Mouse (Mus musculus): ENCODE results near the gene Ndufaf8. TPM values are rescaled to one million over a fixed set of nuclear protein-coding genes. Genes with fewer than 3 reads are reported as not detected.
A peak's percentile ranks its signal among the peaks of the same experiment; 100 is the strongest.

Ndufaf8 gene
- polyA plus RNA-seq, 1 experiment from 2014 or later: 98.9 TPM

GRCm38 (mm10) chr11:120110554-120110953, 11.8 kb downstream of the Ndufaf8 start:
- ATAC-seq (ENCODE audit: low FRiP score, low TSS enrichment): no peak; the same call in 1 of the 2 replicates
- WGBS: 70% methylated on average over 7 of the region's 7 CpGs
- Histone ChIP-seq H3K27me3 (ENCODE audit: insufficient read depth, low read length) (no peaks in the 10 kb centered on the region), H3K4me3 (ENCODE audit: low read length) (no peak overlapping the region), H3K9ac (replicated peaks; ENCODE audit: low read length) (no peak overlapping the region; the same call in 1 of the 2 replicates), H3K27ac (ENCODE audit: low read length) (no peak overlapping the region), H3K36me3 (ENCODE audit: insufficient read depth, low read length) (peaks cover 27% of the 10 kb centered on the region), H3K4me2 (replicated peaks; ENCODE audit: low read depth, low read length) (no peak overlapping the region), H3K4me1 (ENCODE audit: insufficient read depth, low read length) (peaks cover 8% of the 10 kb centered on the region; the same call in 1 of the 2 replicates), H3K9me3 (ENCODE audit: low read length) (no peaks in the 10 kb centered on the region)

GRCm38 (mm10) chr11:120111033-120111432, 12.3 kb downstream of the Ndufaf8 start:
- WGBS: 4% methylated on average over 2 of the region's 2 CpGs
- Histone ChIP-seq H3K9ac (replicated peaks; ENCODE audit: low read length) (no peak overlapping the region), H3K9me3 (ENCODE audit: low read length) (no peaks in the 10 kb centered on the region), H3K4me2 (replicated peaks; ENCODE audit: low read depth, low read length) (no peak overlapping the region), H3K4me1 (ENCODE audit: insufficient read depth, low read length) (peaks cover 8% of the 10 kb centered on the region; the same call in 1 of the 2 replicates), H3K4me3 (ENCODE audit: low read length) (no peak overlapping the region), H3K27me3 (ENCODE audit: insufficient read depth, low read length) (no peaks in the 10 kb centered on the region), H3K27ac (ENCODE audit: low read length) (0 out of 2 replicates have a peak overlapping the region, but pooled peaks have one; percentile 33), H3K36me3 (ENCODE audit: insufficient read depth, low read length) (peaks cover 23% of the 10 kb centered on the region)
- no peak for ATAC-seq (ENCODE audit: low FRiP score, low TSS enrichment)

GRCm38 (mm10) chr11:120112136-120112535, 13.4 kb downstream of the Ndufaf8 start:
- Histone ChIP-seq H3K4me3 (ENCODE audit: low read length) (no peak overlapping the region), H3K36me3 (ENCODE audit: insufficient read depth, low read length) (peaks cover 28% of the 10 kb centered on the region), H3K27ac (ENCODE audit: low read length) (no peak overlapping the region), H3K4me2 (replicated peaks; ENCODE audit: low read depth, low read length) (no peak overlapping the region), H3K4me1 (ENCODE audit: insufficient read depth, low read length) (peaks cover 8% of the 10 kb centered on the region; the same call in 1 of the 2 replicates), H3K9ac (replicated peaks; ENCODE audit: low read length) (no peak overlapping the region), H3K27me3 (ENCODE audit: insufficient read depth, low read length) (no peaks in the 10 kb centered on the region), H3K9me3 (ENCODE audit: low read length) (no peaks in the 10 kb centered on the region)
- ATAC-seq (ENCODE audit: low FRiP score, low TSS enrichment): no peak
- WGBS: 91% methylated on average over 4 of the region's 4 CpGs

- H3K9ac ChIP-seq (replicated peaks; ENCODE audit: low read length): no peak overlapping the region
- no peaks in the 10 kb centered on the region for H3K27me3 ChIP-seq (ENCODE audit: insufficient read depth, low read length)
- 86% methylated on average over 21 of the region's 21 CpGs for WGBS
- peaks cover 24% of the 10 kb centered on the region for H3K36me3 ChIP-seq (ENCODE audit: insufficient read depth, low read length)
- H3K27ac ChIP-seq (ENCODE audit: low read length): no peak overlapping the region
- H3K4me3 ChIP-seq (ENCODE audit: low read length): no peak overlapping the region
- H3K9me3 ChIP-seq (ENCODE audit: low read length): no peaks in the 10 kb centered on the region
- ATAC-seq (ENCODE audit: low FRiP score, low TSS enrichment): no peak
- H3K4me1 ChIP-seq (ENCODE audit: insufficient read depth, low read length): peaks cover 3% of the 10 kb centered on the region; the same call in 1 of the 2 replicates
- no peak overlapping the region for H3K4me2 ChIP-seq (replicated peaks; ENCODE audit: low read depth, low read length)
Measured at GRCm38 (mm10) chr11:120114488-120115215, 15.9 kb downstream of the Ndufaf8 start.

- H3K36me3 ChIP-seq (ENCODE audit: insufficient read depth, low read length): peaks cover 14% of the 10 kb centered on the region
Measured at GRCm38 (mm10) chr11:120117626-120118025, 18.9 kb downstream of the Ndufaf8 start.

GRCm38 (mm10) chr11:120119108-120119507, 20.4 kb downstream of the Ndufaf8 start:
- H3K4me2 ChIP-seq (replicated peaks; ENCODE audit: low read depth, low read length): no peak overlapping the region
- H3K27ac ChIP-seq (ENCODE audit: low read length): no peak overlapping the region
- ATAC-seq (ENCODE audit: low FRiP score, low TSS enrichment): no peak
- no peak overlapping the region for H3K9ac ChIP-seq (replicated peaks; ENCODE audit: low read length)
- H3K27me3 ChIP-seq (ENCODE audit: insufficient read depth, low read length): no peaks in the 10 kb centered on the region
- 91% methylated on average over 7 of the region's 7 CpGs for WGBS
- peaks cover 14% of the 10 kb centered on the region for H3K36me3 ChIP-seq (ENCODE audit: insufficient read depth, low read length)
- H3K4me1 ChIP-seq (ENCODE audit: insufficient read depth, low read length): no peaks in the 10 kb centered on the region
- H3K4me3 ChIP-seq (ENCODE audit: low read length): no peak overlapping the region
- H3K9me3 ChIP-seq (ENCODE audit: low read length): no peaks in the 10 kb centered on the region

More at GRCm38 (mm10) chr11:120117626-120118025, 18.9 kb downstream of the Ndufaf8 start:
- Histone ChIP-seq H3K9ac (replicated peaks; ENCODE audit: low read length) (no peak overlapping the region), H3K4me2 (replicated peaks; ENCODE audit: low read depth, low read length) (no peak overlapping the region), H3K4me1 (ENCODE audit: insufficient read depth, low read length) (no peaks in the 10 kb centered on the region), H3K9me3 (ENCODE audit: low read length) (no peaks in the 10 kb centered on the region), H3K27me3 (ENCODE audit: insufficient read depth, low read length) (no peaks in the 10 kb centered on the region), H3K4me3 (ENCODE audit: low read length) (no peak overlapping the region), H3K27ac (ENCODE audit: low read length) (no peak overlapping the region)
- no peak for ATAC-seq (ENCODE audit: low FRiP score, low TSS enrichment)
- WGBS: 75% methylated on average over 2 of the region's 2 CpGs

- Histone ChIP-seq H3K4me1 (ENCODE audit: insufficient read depth, low read length) (no peaks in the 10 kb centered on the region), H3K27ac (ENCODE audit: low read length) (no peak overlapping the region), H3K27me3 (ENCODE audit: insufficient read depth, low read length) (no peaks in the 10 kb centered on the region), H3K9me3 (ENCODE audit: low read length) (no peaks in the 10 kb centered on the region), H3K4me3 (ENCODE audit: low read length) (no peak overlapping the region), H3K4me2 (replicated peaks; ENCODE audit: low read depth, low read length) (no peak overlapping the region), H3K36me3 (ENCODE audit: insufficient read depth, low read length) (peaks cover 14% of the 10 kb centered on the region), H3K9ac (replicated peaks; ENCODE audit: low read length) (no peak overlapping the region)
- WGBS: 87% methylated on average over 10 of the region's 10 CpGs
- ATAC-seq (ENCODE audit: low FRiP score, low TSS enrichment): no peak
Measured at GRCm38 (mm10) chr11:120119936-120120541, 21.3 kb downstream of the Ndufaf8 start.

- Histone ChIP-seq H3K4me3 (ENCODE audit: low read length) (no peak overlapping the region), H3K27ac (ENCODE audit: low read length) (no peak overlapping the region), H3K4me1 (ENCODE audit: insufficient read depth, low read length) (no peaks in the 10 kb centered on the region), H3K9me3 (ENCODE audit: low read length) (no peaks in the 10 kb centered on the region), H3K27me3 (ENCODE audit: insufficient read depth, low read length) (no peaks in the 10 kb centered on the region), H3K4me2 (replicated peaks; ENCODE audit: low read depth, low read length) (no peak overlapping the region), H3K36me3 (ENCODE audit: insufficient read depth, low read length) (peaks cover 8% of the 10 kb centered on the region; the same call in 1 of the 2 replicates), H3K9ac (replicated peaks; ENCODE audit: low read length) (no peak overlapping the region)
- 87% methylated on average over 17 of the region's 17 CpGs for WGBS
- ATAC-seq (ENCODE audit: low FRiP score, low TSS enrichment): no peak
Measured at GRCm38 (mm10) chr11:120120642-120121420, 22.1 kb downstream of the Ndufaf8 start.

GRCm38 (mm10) chr11:120122126-120122525, 23.4 kb downstream of the Ndufaf8 start:
- no peaks in the 10 kb centered on the region for H3K9me3 ChIP-seq (ENCODE audit: low read length)
- WGBS: 68% methylated on average over 12 of the region's 12 CpGs
- H3K9ac ChIP-seq (replicated peaks; ENCODE audit: low read length): no peak overlapping the region
- H3K4me3 ChIP-seq (ENCODE audit: low read length): no peak overlapping the region
- peaks cover 7% of the 10 kb centered on the region; the same call in 1 of the 2 replicates for H3K36me3 ChIP-seq (ENCODE audit: insufficient read depth, low read length)
- H3K27me3 ChIP-seq (ENCODE audit: insufficient read depth, low read length): no peaks in the 10 kb centered on the region
- no peak for ATAC-seq (ENCODE audit: low FRiP score, low TSS enrichment)
- H3K4me2 ChIP-seq (replicated peaks; ENCODE audit: low read depth, low read length): no peak overlapping the region
- no peaks in the 10 kb centered on the region for H3K4me1 ChIP-seq (ENCODE audit: insufficient read depth, low read length)
- no peak overlapping the region for H3K27ac ChIP-seq (ENCODE audit: low read length)

All from kidney, embryonic 16.5 days (tissue).